Mouse (Mus musculus): ENCODE measurements around the gene Eef2.
"Not testable (repeated sequence)": the region's sequence is repeated elsewhere in the genome, so short reads cannot be mapped to it uniquely, and the experiment has no call there.

Gene Eef2

DNA sequence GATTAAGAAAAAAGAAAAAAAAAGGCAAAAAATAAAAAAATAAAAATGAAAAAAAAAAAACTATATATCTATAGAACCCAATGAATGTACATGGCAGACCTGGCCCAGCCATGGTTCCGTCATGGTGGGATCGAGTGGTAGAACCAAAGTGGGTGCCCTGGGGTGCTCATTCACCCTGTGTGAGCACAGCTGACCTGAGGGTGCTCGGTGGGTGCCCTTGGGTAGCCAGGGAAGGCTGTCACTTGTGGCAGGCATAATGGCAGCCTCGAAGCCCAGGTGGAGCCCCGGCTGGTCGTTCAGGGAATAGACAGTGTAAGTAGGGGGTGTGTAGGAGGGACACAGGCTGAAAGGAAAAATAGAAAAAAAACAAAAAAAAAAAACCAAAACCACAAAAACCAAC lies 25.2 kb upstream of the Eef2 start:
- no peak for DNase-seq

GRCm38 (mm10) chr10:81152609-81153008 lies 23.8 kb upstream of the Eef2 start:
- no peak for DNase-seq

GRCm38 (mm10) chr10:81154313-81154712 lies 22.1 kb upstream of the Eef2 start:
- DNase-seq: no peak

DNA sequence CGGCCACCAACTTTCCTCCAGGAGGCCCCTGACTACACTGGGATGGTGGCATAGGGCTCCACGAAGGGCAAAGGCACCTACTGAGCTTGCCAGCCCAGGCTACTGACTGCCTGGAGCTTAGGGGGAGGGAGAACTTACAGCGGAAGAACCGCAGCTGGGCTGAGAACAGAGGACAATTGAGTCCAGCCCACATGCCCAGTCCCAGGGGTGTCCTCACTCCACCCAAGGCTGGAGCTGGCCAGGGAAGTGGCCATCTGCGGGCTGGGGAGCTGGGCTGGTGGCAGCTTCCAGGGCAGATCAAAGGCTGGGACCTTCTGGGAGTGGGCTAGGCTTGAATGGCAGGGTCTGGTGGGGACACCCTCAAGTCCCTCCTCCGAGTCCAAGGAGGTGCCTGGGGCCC lies 21.7 kb upstream of the Eef2 start:
- DNase-seq: no peak

DNA sequence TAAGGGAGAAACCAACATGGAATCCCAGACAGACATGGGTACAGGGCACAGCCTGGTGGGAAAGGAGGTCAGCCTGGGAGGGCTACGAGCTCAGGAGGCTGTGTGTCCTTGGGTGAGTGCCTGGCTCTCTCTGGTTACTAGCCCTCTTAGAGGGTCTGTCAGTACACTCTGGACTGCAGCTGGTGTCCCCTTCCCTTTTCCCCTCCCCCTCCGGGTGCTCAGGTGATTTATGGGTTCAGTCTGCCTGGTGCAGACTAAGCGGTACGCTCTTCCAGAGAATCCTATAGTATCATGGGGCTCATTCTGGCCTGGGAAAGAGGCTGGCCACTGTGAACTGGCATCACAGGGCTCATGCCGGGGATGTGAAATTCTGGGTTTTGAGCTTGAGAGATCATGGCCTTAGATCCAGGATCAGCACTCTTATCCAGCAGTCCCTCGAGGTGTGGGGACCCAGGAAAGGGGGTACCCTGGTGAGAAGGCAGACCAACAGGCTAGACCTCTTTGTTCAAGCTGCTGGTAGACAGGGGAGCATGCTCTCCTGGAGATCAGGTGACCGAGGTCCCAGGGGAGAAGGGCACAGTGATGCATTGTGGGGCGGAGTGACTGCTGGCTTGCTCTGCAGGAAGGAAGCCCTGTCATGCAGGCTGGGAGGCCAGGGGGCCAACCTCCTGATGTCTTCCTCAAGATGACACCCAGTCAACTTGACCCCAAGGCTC lies 14.7 kb upstream of the Eef2 start:
- no peak for DNase-seq

- DNase-seq: no peak
Measured at GRCm38 (mm10) chr10:81162318-81162652, 14.1 kb upstream of the Eef2 start.

DNA sequence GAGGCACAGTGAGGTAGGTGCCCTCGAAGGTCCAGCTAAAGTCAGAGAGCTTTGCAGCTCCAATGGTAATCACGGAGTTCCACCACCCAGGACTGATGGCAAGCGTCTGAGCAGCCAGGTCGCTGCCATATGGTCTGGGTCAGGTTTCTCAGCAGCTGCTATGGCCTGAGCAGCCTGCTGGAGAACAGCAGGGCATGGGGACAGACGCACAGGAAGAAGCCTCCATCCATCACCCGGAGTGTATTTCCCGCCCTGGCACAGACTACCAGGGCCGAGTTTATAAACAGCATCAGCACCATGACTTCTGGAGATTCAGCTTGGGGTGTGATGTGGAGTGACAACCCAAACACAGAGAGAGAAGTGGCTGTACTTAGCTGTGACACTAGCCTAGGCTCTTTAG lies 11.3 kb upstream of the Eef2 start:
- DNase-seq: no peak

DNA sequence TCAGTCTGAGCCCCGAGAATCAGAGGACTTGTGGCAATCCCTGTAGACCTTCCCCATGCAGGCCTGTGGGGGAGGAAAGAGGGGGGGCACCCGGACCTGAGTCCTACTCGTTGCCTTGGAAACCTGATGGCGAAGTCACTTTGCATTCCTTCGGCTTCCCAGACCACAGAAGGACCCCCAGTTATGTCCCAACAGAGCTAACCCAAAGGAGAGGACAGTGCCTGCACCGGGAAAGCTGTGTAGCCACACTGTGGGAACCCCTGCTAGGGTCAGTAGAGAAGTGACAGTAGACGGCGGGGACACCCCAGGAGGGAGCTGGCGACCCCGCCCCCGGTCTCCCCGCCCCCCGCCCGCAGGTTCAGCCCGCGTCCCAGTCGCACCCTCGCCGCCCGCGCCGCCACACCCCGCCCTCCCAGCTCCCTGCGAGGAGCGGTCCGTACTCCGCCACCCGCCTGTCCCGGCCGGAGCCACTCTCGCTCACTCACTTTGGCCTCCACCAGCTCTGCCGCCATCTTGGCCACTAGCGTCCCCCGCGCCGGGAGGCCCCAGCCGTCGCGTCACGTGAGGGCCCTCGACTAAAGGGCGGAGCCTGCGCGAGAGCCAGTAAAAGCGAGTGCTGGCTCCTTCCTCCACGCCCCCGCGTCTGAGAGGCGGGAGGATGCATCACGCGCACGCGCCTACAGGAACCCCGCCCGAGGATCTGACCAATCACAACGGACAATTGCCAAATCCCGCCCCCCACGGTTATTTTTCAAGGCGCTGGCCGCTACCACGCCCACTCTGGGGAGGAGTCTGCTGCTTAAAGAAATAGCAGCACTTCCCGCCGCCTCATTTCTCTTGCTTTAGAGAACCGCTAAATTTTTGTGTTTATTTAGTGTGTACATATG lies 9.0 kb upstream of the Eef2 start, which contains the start of gene Pias4:
Pias4 (minus strand) TSS at position 724 of the 887 bp plus-strand sequence.
- peak; percentile 100 for DNase-seq

DNA sequence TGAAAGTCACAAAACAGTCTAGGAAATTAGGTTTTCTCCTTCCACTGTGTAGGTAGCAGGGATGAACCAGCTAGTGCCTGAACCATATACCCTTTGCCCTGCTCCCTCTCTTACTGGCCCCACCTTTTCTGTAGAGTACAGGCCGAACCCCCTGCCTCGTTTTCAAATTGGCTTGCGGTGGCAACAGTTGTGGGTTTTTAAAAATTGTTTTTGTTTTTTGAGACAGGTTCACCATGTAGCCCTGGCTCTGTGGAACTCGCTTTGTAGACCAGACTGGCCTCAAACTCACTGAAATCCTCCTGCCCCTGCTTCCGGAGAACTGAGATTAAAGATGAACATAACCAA lies 8.4 kb upstream of the Eef2 start:
- DNase-seq: no peak

GRCm38 (mm10) chr10:81168521-81169244 lies 7.7 kb upstream of the Eef2 start:
- peak; percentile 87 for DNase-seq

DNA sequence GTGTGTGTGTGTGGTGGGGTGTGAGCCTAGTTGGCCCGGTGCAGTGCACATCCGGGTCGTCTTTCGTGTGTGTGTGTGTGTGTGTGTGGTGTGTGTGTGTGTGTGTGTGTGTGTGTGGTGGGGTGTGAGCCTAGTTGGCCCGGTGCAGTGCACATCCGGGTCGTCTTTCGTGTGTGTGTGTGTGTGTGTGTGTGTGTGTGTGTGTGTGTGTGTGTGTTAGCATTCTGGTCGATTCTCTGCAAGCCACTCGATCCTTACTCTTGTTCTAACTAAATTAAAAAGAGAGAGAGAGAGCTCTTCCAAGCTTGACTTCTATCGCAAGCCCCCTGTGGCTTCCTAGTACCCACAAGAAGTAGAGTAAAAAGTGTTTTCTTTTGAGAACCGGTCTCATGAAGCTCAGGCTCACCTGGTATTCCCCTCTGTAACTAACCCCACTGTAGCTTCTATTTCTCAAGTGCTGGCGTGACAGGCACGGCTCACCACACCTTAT lies 7.0 kb upstream of the Eef2 start:
- not testable (repeated sequence) for DNase-seq

DNA sequence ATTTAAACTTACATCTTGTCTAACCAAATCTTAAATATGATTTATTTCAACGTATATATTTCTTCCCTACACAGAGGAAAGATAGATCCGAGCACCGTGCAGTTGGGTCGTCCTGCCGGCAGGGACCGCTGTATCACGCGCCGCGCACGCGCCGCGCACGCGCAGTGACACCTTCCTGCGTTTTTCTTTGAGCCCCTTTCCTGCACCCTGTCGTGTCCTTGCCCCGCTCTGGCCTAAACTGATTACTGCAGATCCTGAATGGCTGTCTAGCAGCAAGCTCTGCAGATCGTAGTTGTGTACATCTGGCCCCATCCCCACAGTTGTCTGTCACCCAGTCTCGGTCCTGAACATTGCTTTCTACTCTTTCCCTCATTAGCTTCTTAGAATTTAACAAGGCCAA lies 3.3 kb upstream of the Eef2 start:
- DNase-seq: peak; percentile 77

GRCm38 (mm10) chr10:81174617-81175344 lies 1.6 kb upstream of the Eef2 start:
- peak; percentile 85 for DNase-seq

DNA sequence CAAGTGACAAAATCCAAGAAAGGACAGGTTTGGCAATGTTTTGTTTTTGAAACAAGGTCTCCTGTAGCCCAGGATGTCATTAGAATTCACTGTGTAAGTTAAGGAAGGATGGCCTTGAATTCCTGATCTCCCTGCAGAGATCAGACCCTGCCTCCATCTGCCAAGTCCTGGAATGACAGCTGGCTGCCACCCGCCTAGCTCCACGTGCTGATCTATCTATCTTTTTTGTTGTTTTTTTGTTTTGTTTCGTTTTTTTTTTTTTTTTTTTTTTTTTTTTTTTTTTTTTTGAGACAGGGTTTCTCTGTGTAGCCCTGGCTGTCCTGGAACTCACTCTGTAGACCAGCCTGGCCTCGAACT lies 1.1 kb upstream of the Eef2 start:
- not testable (repeated sequence) for DNase-seq

DNA sequence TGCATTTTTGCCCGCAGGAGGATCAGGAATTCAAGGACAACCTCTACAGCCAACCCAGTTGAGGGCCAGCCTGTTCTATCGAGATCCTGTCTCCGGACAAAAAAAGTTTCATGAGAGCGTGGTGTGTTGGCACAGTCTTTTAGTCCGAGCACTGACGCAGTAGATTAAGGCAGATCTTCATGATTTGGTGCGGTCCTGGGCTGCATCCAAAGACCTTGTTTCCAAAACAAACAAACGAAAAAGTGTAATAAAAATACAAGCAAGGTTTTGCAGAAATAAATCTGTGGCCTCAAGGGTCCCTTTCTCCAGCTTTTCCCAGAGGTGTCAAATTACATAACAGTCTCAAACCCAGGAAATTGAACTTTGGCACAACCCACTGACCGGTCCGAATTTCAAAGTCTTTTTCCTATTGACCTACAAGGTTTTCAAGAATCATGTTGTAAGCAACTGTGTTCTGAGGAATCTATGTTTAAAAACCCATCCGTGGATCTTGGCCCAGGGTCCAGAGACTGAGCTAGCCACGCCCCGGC lies 430 bp upstream of the Eef2 start:
- DNase-seq: no peak

DNA sequence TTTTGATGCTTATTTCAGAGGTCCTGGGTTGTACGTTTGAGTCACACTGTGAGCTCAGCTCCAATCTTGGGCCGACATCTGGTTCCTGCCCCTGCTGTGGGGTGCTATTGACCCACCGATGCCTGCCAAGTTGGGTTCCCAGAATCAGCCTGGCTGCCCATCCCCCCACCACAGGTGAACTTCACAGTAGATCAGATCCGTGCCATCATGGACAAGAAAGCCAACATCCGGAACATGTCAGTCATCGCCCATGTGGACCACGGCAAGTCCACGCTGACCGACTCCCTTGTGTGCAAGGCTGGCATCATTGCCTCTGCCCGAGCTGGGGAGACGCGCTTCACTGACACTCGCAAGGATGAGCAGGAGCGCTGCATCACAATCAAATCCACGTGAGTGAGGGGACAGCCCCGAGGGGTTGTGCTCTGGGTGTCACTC lies 1.1 kb downstream of the Eef2 start:
- no peak for DNase-seq

GRCm38 (mm10) chr10:81177958-81178712 lies 1.7 kb downstream of the Eef2 start:
- DNase-seq: no peak

DNA sequence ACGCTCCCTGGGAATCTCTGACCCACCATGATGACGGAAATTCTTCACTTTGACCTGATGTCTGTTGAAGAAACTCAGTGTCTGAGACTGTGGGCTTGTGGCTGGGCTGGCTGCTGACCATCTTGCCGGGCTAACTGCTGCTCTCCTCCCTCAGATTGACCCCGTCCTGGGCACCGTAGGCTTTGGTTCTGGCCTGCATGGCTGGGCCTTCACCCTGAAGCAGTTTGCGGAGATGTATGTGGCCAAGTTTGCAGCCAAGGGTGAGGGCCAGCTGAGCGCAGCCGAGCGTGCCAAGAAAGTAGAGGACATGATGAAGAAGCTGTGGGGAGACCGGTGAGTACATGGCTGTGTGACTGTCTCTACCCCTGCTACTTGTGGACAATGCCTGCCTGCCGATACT lies 2.5 kb downstream of the Eef2 start:
- no peak for DNase-seq

GRCm38 (mm10) chr10:81179451-81180342 lies 3.3 kb downstream of the Eef2 start:
- DNase-seq: no peak

DNA sequence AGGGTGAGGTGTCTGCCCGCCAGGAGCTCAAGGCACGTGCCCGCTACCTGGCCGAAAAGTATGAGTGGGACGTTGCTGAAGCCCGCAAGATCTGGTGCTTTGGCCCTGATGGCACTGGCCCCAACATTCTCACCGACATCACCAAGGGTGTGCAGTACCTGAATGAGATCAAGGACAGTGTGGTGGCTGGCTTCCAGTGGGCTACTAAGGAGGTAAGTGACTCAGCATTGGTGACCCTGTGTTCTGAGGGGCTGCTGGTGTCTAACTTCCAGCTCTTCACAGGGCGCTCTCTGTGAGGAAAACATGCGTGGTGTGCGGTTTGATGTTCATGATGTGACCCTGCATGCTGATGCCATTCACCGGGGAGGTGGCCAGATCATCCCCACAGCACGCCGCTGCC lies 4.5 kb downstream of the Eef2 start:
- no peak for DNase-seq

DNA sequence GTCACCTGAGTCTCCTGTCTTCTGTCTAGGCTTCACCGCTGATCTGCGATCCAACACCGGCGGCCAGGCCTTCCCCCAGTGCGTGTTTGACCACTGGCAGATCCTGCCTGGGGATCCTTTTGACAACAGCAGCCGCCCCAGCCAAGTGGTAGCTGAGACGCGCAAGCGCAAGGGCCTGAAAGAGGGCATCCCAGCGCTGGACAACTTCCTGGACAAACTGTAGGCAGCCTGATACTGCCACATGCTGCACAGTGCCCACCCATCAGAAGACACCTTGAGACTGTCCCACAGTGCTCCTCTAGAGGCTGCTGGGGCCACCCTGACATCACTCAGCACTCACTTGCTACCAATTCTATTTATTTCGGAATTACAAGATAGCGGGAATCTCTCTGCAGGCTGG lies 5.4 kb downstream of the Eef2 start:
- DNase-seq: not testable (repeated sequence)

All from layer of hippocampus, adult 9-11 months (tissue).